Mouse (Mus musculus): ENCODE measurements at regions not wholly inside any gene's neighbourhood (a gene's known extent, or its start where the extent isn't known, plus 50 kb on each side); places are given as distances from the start of the nearest gene placed in this dataset.

DNA sequence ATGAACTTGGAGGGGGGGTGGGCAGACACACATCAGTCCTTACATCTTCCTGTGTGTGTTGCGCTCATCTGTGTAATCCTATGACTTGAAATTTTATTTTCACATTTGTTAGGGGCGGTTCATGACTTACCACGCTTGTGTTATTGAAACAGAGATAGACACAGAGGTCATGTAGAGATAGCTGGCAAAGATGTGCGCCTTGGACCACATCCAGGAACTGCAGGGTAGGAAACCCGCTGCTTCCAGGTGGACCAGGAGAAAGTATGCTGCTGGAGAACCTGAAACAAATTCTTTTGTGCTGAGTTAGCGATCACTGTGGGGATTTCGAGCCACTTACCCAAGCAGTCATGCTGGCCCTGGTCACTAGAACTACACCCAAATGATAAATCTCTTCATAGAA, 89.1 kb downstream of the Kcnj2 start:
- Histone ChIP-seq H3K9me3 (no peaks in the 10 kb centered on the region), H3K4me1 (no peaks in the 10 kb centered on the region), H3K27ac (no peak overlapping the region), H3K9ac (no peak overlapping the region), H3K36me3 (no peaks in the 10 kb centered on the region), H3K27me3 (replicated peaks) (no peaks in the 10 kb centered on the region), H3K4me3 (no peak overlapping the region), H3K4me2 (replicated peaks) (no peak overlapping the region)
- no peak for ATAC-seq (ENCODE audit: low FRiP score, low read depth)
- WGBS: 92% methylated on average over 7 of the region's 7 CpGs

DNA sequence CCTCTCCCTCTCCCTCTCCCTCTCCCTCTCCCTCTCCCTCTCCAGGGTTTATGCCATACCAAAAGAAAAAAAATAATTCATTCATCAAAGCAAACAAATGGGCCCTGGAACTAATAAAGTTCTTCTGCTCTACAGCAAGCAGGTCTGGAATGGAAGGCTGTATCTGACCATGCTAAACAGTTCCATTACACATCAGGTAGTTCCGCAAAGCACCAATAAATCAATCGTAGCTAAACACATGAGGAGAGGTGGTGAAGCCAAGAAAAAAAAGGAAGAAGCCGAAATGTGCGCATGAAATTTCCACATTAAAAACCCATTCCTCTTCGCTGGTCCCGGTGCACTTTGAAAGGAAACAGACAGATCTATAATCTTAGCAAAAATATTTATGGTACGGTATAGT, 89.8 kb downstream of the Kcnj2 start:
- Histone ChIP-seq H3K9me3 (no peaks in the 10 kb centered on the region), H3K36me3 (no peaks in the 10 kb centered on the region), H3K9ac (no peak overlapping the region), H3K4me2 (replicated peaks) (no peak overlapping the region), H3K27ac (no peak overlapping the region), H3K4me1 (no peaks in the 10 kb centered on the region), H3K4me3 (no peak overlapping the region), H3K27me3 (replicated peaks) (no peaks in the 10 kb centered on the region)
- 80% methylated on average over 7 of the region's 7 CpGs for WGBS
- ATAC-seq (ENCODE audit: low FRiP score, low read depth): no peak

GRCm38 (mm10) chr11:111159299-111159698, 93.3 kb downstream of the Kcnj2 start:
- H3K9me3 ChIP-seq: no peaks in the 10 kb centered on the region
- H3K27me3 ChIP-seq (replicated peaks): no peaks in the 10 kb centered on the region
- whole genome bisulfite sequencing: 82% methylated on average over 2 of the region's 2 CpGs
- no peak overlapping the region for H3K27ac ChIP-seq
- H3K4me2 ChIP-seq (replicated peaks): no peak overlapping the region
- H3K9ac ChIP-seq: no peak overlapping the region
- no peaks in the 10 kb centered on the region for H3K4me1 ChIP-seq
- no peak overlapping the region for H3K4me3 ChIP-seq
- no peak for ATAC-seq (ENCODE audit: low FRiP score, low read depth)
- H3K36me3 ChIP-seq: no peaks in the 10 kb centered on the region

- ATAC-seq (ENCODE audit: low FRiP score, low read depth): no peak
- Histone ChIP-seq H3K4me1 (no peaks in the 10 kb centered on the region), H3K27ac (no peak overlapping the region), H3K9ac (no peak overlapping the region), H3K9me3 (no peaks in the 10 kb centered on the region), H3K27me3 (replicated peaks) (no peaks in the 10 kb centered on the region), H3K4me3 (no peak overlapping the region), H3K36me3 (no peaks in the 10 kb centered on the region), H3K4me2 (replicated peaks) (no peak overlapping the region)
These were observed 98.9 kb downstream of the Kcnj2 start for GRCm38 (mm10) chr11:111164907-111165306.

GRCm38 (mm10) chr11:111170174-111170800, 104.3 kb downstream of the Kcnj2 start:
- no peaks in the 10 kb centered on the region for H3K36me3 ChIP-seq
- H3K4me1 ChIP-seq: no peaks in the 10 kb centered on the region
- H3K4me3 ChIP-seq: no peak overlapping the region
- no peak overlapping the region for H3K4me2 ChIP-seq (replicated peaks)
- H3K9ac ChIP-seq: no peak overlapping the region
- no peaks in the 10 kb centered on the region for H3K9me3 ChIP-seq
- WGBS: 91% methylated on average over 5 of the region's 5 CpGs
- no peaks in the 10 kb centered on the region for H3K27me3 ChIP-seq (replicated peaks)
- ATAC-seq (ENCODE audit: low FRiP score, low read depth): no peak
- no peak overlapping the region for H3K27ac ChIP-seq

DNA sequence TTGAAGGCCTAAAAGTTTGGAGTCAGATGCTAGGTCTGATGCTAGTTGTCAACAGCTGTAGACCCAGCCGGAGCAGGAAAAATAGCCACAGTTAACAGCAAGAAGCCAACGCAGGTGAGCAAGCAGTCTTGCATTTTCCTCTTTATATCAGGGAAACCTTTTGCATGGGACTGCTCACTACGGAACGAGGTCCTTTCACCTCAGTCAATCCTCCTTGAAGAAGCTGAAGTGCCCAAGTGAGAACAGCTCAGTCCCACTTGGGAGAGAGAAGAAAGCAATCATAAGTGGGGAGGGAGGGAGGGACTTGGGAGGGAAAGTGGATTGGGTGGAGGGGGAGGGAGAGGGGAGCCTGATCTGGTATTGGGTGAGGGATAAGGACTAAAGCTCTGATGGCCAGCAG, 107.6 kb downstream of the Kcnj2 start:
- Histone ChIP-seq H3K4me2 (replicated peaks) (no peak overlapping the region), H3K27ac (no peak overlapping the region), H3K9ac (no peak overlapping the region), H3K4me3 (no peak overlapping the region), H3K36me3 (no peaks in the 10 kb centered on the region), H3K4me1 (no peaks in the 10 kb centered on the region), H3K27me3 (replicated peaks) (no peaks in the 10 kb centered on the region), H3K9me3 (no peaks in the 10 kb centered on the region)
- ATAC-seq (ENCODE audit: low FRiP score, low read depth): no peak
- 93% methylated on average over 4 of the region's 4 CpGs for WGBS

DNA sequence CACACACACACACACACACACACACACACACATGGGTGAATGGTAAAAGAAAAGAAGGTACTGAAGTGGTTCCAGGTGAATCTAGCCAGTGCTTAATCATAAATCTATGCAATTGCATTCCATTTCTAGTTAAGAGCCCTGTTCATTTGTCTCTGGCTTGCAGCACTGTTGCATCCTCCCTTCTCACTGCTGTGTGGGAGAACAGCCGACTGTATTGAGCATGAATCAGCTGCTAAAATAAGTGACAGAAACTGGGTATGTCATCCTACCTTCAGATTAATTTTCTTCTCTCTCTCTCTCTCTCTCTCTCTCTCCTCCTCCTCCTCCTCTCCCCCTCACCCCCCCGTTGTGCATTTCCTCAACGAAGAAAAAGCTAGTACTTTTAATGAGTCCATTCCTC, 109.6 kb downstream of the Kcnj2 start:
- H3K4me3 ChIP-seq: no peak overlapping the region
- H3K9ac ChIP-seq: no peak overlapping the region
- H3K4me2 ChIP-seq (replicated peaks): no peak overlapping the region
- WGBS: 82% methylated on average over 3 of the region's 3 CpGs
- H3K27me3 ChIP-seq (replicated peaks): no peaks in the 10 kb centered on the region
- H3K36me3 ChIP-seq: no peaks in the 10 kb centered on the region
- no peak for ATAC-seq (ENCODE audit: low FRiP score, low read depth)
- H3K4me1 ChIP-seq: no peaks in the 10 kb centered on the region
- no peaks in the 10 kb centered on the region for H3K9me3 ChIP-seq
- no peak overlapping the region for H3K27ac ChIP-seq

GRCm38 (mm10) chr11:111177516-111177915, 111.6 kb downstream of the Kcnj2 start:
- 89% methylated on average over 4 of the region's 4 CpGs for WGBS
- H3K4me2 ChIP-seq (replicated peaks): no peak overlapping the region
- no peak for ATAC-seq (ENCODE audit: low FRiP score, low read depth)
- no peaks in the 10 kb centered on the region for H3K27me3 ChIP-seq (replicated peaks)
- no peaks in the 10 kb centered on the region for H3K4me1 ChIP-seq
- H3K9me3 ChIP-seq: no peaks in the 10 kb centered on the region
- no peak overlapping the region for H3K9ac ChIP-seq
- H3K36me3 ChIP-seq: no peaks in the 10 kb centered on the region
- H3K4me3 ChIP-seq: no peak overlapping the region
- no peak overlapping the region for H3K27ac ChIP-seq

- no peak for ATAC-seq (ENCODE audit: low FRiP score, low read depth)
- H3K9ac ChIP-seq: no peak overlapping the region
- H3K9me3 ChIP-seq: no peaks in the 10 kb centered on the region
- no peaks in the 10 kb centered on the region for H3K27me3 ChIP-seq (replicated peaks)
- no peak overlapping the region for H3K27ac ChIP-seq
- H3K4me1 ChIP-seq: no peaks in the 10 kb centered on the region
- H3K4me3 ChIP-seq: no peak overlapping the region
- no peak overlapping the region for H3K4me2 ChIP-seq (replicated peaks)
- 83% methylated on average over 4 of the region's 4 CpGs for WGBS
- H3K36me3 ChIP-seq: no peaks in the 10 kb centered on the region
These were observed 131.5 kb downstream of the Kcnj2 start for GRCm38 (mm10) chr11:111197422-111197821.

GRCm38 (mm10) chr11:111200512-111200911, 134.5 kb downstream of the Kcnj2 start:
- 78% methylated on average over 2 of the region's 2 CpGs for WGBS

DNA sequence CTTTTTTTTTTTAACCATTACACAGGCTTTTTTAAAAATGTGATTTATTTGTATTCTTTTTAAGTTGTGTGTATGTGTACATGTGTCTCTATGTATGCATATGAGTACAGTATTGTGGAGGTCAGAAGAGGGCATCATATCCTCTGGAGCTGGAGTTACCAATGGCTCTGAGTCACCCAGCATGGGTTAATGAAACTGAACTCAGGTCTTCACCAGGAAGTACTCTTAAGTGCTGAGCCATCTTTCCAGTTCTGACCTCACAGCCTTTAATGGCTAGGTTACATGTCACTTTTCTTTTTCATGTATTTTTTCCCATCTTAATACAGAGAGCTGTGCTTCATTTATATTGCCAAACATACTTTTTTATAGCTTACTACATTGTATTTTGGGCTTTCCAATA, 136.8 kb downstream of the Kcnj2 start:
- Histone ChIP-seq H3K9me3 (no peaks in the 10 kb centered on the region), H3K27me3 (replicated peaks) (no peaks in the 10 kb centered on the region), H3K4me2 (replicated peaks) (no peak overlapping the region), H3K27ac (no peak overlapping the region), H3K4me3 (no peak overlapping the region), H3K36me3 (no peaks in the 10 kb centered on the region), H3K4me1 (no peaks in the 10 kb centered on the region), H3K9ac (no peak overlapping the region)
- ATAC-seq (ENCODE audit: low FRiP score, low read depth): no peak

More at GRCm38 (mm10) chr11:111200512-111200911, 134.5 kb downstream of the Kcnj2 start:
- Histone ChIP-seq H3K36me3 (no peaks in the 10 kb centered on the region), H3K4me3 (no peak overlapping the region), H3K4me2 (replicated peaks) (no peak overlapping the region), H3K27ac (no peak overlapping the region), H3K9me3 (no peaks in the 10 kb centered on the region), H3K27me3 (replicated peaks) (no peaks in the 10 kb centered on the region), H3K9ac (no peak overlapping the region), H3K4me1 (no peaks in the 10 kb centered on the region)
- ATAC-seq (ENCODE audit: low FRiP score, low read depth): no peak

- no peaks in the 10 kb centered on the region for H3K9me3 ChIP-seq
- no peaks in the 10 kb centered on the region for H3K36me3 ChIP-seq
- no peak overlapping the region for H3K9ac ChIP-seq
- H3K27ac ChIP-seq: no peak overlapping the region
- H3K4me3 ChIP-seq: no peak overlapping the region
- H3K4me2 ChIP-seq (replicated peaks): no peak overlapping the region
- no peaks in the 10 kb centered on the region for H3K27me3 ChIP-seq (replicated peaks)
- peaks cover 14% of the 10 kb centered on the region for H3K4me1 ChIP-seq
- ATAC-seq (ENCODE audit: low FRiP score, low read depth): no peak
These were observed 144.6 kb downstream of the Kcnj2 start for GRCm38 (mm10) chr11:111210565-111210964.

- WGBS: 73% methylated on average over 5 of the region's 5 CpGs
- no peak overlapping the region for H3K27ac ChIP-seq
These were observed 146.2 kb downstream of the Kcnj2 start for GRCm38 (mm10) chr11:111212038-111212701.

More at GRCm38 (mm10) chr11:111212038-111212701, 146.2 kb downstream of the Kcnj2 start:
- Histone ChIP-seq H3K27me3 (replicated peaks) (no peaks in the 10 kb centered on the region), H3K9ac (no peak overlapping the region), H3K4me3 (no peak overlapping the region), H3K36me3 (no peaks in the 10 kb centered on the region), H3K4me1 (peaks cover 14% of the 10 kb centered on the region), H3K4me2 (replicated peaks) (0 out of 2 replicates have a peak overlapping the region, but pooled peaks have one; percentile 16), H3K9me3 (no peaks in the 10 kb centered on the region)
- peak; percentile 87 for ATAC-seq (ENCODE audit: low FRiP score, low read depth)
